Mouse (Mus musculus) G1E-ER4 (cell line): Measurements from ENCODE around the gene Cux1. TPM values are rescaled to one million over a fixed set of nuclear protein-coding genes. Genes with fewer than 3 reads are reported as not detected.

Experiments used
- GATA1 ChIP-seq: IDR thresholded peaks from one replicate; pipeline ENCODE4 v1.8.0; 2012; ENCODE audit warnings: low read length, inconsistent platforms
- polyA plus RNA-seq: library from polyadenylated mRNA; stranded (reverse); fragments of >175 nt; gene quantifications from 2 replicates; pipeline ENCODE4 v1.2.3, GENCODE M21; 2012

Cux1 gene
- polyA plus RNA-seq, 1 experiment, result not detected

GRCm38 (mm10) chr5:136334780-136335179 is 232.5 kb downstream of the Cux1 start:
- TF ChIP-seq GATA1, result no peak

GRCm38 (mm10) chr5:136334051-136334450 is 233.2 kb downstream of the Cux1 start:
- no peak for TF ChIP-seq GATA1

GRCm38 (mm10) chr5:136332786-136333462 is 234.4 kb downstream of the Cux1 start:
- no peak for TF ChIP-seq GATA1

GRCm38 (mm10) chr5:136327736-136328135 is 239.6 kb downstream of the Cux1 start:
- TF ChIP-seq GATA1, result no peak

GRCm38 (mm10) chr5:136326626-136327025 is 240.7 kb downstream of the Cux1 start:
- TF ChIP-seq GATA1, result no peak

GRCm38 (mm10) chr5:136324506-136324905 is 242.8 kb downstream of the Cux1 start:
- TF ChIP-seq GATA1, result no peak

GRCm38 (mm10) chr5:136321378-136321777 is 245.9 kb downstream of the Cux1 start:
- TF ChIP-seq GATA1, result no peak

GRCm38 (mm10) chr5:136312566-136312965 is 254.7 kb downstream of the Cux1 start:
- TF ChIP-seq GATA1, result no peak

GRCm38 (mm10) chr5:136312166-136312565 is 255.1 kb downstream of the Cux1 start:
- no peak for TF ChIP-seq GATA1

- no peak for TF ChIP-seq GATA1
Measured at GRCm38 (mm10) chr5:136306254-136306653, 261.0 kb downstream of the Cux1 start.

- TF ChIP-seq GATA1, result no peak
Measured at GRCm38 (mm10) chr5:136303409-136303983, 263.8 kb downstream of the Cux1 start.

GRCm38 (mm10) chr5:136300880-136301279 is 266.4 kb downstream of the Cux1 start:
- TF ChIP-seq GATA1, result no peak

- no peak for TF ChIP-seq GATA1
Measured at GRCm38 (mm10) chr5:136297691-136298090, 269.6 kb downstream of the Cux1 start.

- no peak for TF ChIP-seq GATA1
Measured at GRCm38 (mm10) chr5:136296911-136297310, 270.4 kb downstream of the Cux1 start.

GRCm38 (mm10) chr5:136292971-136293418 is 274.3 kb downstream of the Cux1 start:
- TF ChIP-seq GATA1, result no peak

- TF ChIP-seq GATA1, result no peak
Measured at GRCm38 (mm10) chr5:136292361-136292760, 274.9 kb downstream of the Cux1 start.

- no peak for TF ChIP-seq GATA1
Measured at GRCm38 (mm10) chr5:136291562-136291961, 275.7 kb downstream of the Cux1 start.
